Mouse (Mus musculus): Measurements from ENCODE around the gene Slc44a5.
"Not testable (repeated sequence)": the region's sequence is repeated elsewhere in the genome, so short reads cannot be mapped to it uniquely, and the experiment has no call there.

Slc44a5 gene

DNA sequence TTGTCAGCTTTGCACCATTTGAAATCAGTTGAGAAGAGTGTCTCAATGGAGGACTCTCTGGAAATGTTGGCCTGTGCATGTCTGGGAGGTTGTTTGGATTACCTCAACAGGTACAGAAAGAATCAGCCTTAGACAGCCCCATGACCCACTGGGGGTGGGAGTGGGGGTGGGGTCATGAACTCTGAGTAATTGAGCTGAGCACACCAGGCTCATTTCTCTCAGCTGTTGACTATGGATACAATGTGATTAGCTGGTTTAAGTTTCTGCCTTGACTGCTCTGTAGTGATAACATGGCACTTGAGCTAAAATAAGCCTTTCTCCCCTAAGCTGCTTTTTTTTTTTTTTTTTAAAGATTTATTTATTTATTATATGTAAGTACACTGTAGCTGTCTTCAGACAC, 242.5 kb downstream of the Slc44a5 start:
- DNase-seq (ENCODE audit: low read depth, low spot score): no peak

DNA sequence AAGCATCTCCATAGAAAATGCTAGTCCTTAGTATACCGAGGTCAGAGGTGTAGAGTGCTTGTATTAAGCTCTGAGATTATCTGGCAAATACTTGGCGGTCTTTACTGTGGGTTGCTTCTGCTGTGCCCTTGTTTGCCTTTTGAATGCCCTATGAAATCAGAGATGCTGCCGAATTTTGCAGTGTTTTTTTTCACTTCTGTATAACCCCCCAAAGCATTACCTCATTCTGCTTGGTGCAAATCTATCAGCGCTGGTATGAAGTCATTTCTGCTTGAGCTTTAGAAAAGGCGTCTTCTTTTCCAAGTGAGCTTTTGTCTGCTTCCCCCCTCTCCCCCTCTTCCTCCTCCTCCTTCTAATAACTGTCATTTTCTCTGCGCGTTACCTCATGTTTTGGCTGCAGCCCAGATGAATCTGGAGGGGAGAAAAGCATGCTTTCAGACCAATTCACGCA, 248.9 kb downstream of the Slc44a5 start:
- DNase-seq (ENCODE audit: low read depth, low spot score): no peak

- DNase-seq (ENCODE audit: low read depth, low spot score): no peak
Measured at GRCm38 (mm10) chr3:154222688-154223087, 249.5 kb downstream of the Slc44a5 start.

GRCm38 (mm10) chr3:154226100-154226752, 253.0 kb downstream of the Slc44a5 start:
- peak; percentile 74 for DNase-seq (ENCODE audit: low read depth, low spot score)

DNA sequence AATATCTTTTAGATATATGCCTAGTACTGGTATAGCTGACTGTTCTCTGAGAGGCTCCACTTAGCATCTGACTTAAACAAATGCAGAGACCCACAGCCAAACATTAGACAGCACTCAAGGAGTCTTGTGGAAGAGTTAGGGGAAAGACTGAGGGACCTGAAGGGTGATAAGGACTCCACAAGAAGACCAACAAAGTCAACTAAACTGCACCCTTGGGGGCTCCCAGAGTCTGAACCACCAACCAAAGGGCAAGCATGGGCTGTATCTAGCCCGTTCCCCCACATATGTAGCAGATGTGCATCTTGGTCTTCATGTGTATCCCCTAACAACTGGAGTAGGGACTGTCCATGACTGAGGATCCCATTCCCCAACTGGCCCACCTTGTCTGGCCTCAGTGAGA, 271.7 kb downstream of the Slc44a5 start:
- no peak for DNase-seq (ENCODE audit: low read depth, low spot score)

DNA sequence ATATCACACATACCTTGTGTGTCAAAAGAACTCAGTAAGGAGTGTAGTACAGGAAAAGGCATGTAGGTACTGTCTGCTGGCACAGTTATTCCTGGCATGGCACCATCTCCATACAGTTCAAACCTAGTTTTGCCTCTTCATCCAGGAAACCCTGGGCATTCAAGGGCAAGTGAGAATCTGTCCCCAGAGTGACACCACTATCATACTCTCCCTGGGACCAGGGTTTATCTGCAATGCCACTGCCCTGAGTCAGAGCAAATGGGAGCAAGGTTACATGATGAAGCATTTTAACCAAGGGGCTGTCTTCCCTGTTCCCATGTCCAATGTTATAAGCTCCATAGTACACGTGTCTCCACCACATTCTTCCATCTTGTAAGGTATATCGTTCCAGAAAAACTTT, 278.2 kb downstream of the Slc44a5 start:
- DNase-seq (ENCODE audit: low read depth, low spot score): no peak

- no peak for DNase-seq (ENCODE audit: low read depth, low spot score)
Measured at GRCm38 (mm10) chr3:154252219-154252618, 279.0 kb downstream of the Slc44a5 start.

- not testable (repeated sequence) for DNase-seq (ENCODE audit: low read depth, low spot score)
Measured at GRCm38 (mm10) chr3:154254187-154254586, 281.0 kb downstream of the Slc44a5 start.

DNA sequence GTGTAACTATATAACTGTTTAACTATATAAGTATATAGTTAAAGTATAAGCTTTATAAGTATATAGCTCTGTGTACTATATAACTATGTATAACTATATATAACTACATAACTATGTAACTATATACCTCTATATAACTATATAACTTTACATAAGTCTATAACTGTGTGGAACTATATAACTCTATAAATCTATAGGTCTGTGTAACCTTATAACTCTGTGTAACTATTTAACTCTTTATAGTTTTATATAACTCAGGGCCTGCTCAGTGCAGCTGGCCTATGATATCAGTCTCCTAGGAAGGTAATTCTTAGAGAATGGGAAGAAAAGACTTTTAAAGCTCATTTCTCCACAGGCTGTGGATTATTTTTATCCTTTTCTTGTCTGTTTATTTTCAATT, 284.1 kb downstream of the Slc44a5 start:
- no peak for DNase-seq (ENCODE audit: low read depth, low spot score)

- DNase-seq (ENCODE audit: low read depth, low spot score): no peak
Measured at GRCm38 (mm10) chr3:154268313-154268712, 295.1 kb downstream of the Slc44a5 start.

DNA sequence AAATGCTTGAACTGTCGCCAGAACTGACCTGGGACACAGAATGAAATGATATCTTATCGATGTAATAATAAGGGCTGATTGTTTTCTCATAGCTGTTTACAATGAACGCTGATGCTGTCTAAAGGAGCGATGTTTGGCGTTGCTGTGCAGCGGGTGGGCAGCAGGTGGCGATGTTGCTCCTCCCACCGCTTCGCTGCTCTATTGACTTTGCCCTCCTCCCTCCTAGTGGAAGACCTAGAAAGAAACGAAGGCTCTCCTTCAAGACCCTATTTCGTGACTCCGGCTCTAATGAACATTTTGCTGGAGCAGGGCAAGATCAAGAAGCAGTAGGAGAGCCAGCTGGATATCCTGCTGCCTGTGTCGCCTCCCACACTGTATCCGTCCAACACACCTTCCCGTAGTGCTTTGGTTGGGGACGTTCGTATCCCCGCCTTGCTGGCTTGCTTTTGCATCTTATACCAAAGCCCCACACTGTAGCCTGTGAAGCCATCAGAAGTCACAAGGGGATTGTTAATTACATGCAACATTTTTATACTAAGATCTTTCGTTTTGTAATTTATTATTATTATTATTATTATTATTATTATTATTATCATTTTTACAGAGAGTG, 296.6 kb downstream of the Slc44a5 start:
- peak; percentile 80 for DNase-seq (ENCODE audit: low read depth, low spot score)

- no peak for DNase-seq (ENCODE audit: low read depth, low spot score)
Measured at GRCm38 (mm10) chr3:154274681-154275080, 301.4 kb downstream of the Slc44a5 start.

DNA sequence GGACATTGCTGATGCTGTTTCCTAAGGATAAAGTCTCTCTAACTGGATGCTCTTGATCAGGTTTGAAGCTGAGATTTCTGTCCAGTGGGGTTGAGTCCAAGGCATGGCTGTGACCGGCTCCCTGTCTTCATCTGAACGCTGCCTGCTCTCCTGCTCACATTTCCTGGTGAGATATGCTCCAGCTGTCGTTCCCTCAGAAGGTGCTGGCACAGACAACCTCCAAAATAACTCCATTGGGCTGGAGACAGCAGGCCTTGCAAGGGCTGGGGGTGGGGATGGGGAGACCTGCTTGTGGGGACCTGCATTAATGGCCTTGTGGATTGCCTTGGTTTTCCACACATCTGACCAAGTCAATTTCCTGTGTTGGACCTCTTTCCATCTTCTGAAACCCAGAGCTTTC, 311.0 kb downstream of the Slc44a5 start:
- DNase-seq (ENCODE audit: low read depth, low spot score): no peak

- DNase-seq (ENCODE audit: low read depth, low spot score): no peak
Measured at GRCm38 (mm10) chr3:154285351-154285750, 312.1 kb downstream of the Slc44a5 start.

DNA sequence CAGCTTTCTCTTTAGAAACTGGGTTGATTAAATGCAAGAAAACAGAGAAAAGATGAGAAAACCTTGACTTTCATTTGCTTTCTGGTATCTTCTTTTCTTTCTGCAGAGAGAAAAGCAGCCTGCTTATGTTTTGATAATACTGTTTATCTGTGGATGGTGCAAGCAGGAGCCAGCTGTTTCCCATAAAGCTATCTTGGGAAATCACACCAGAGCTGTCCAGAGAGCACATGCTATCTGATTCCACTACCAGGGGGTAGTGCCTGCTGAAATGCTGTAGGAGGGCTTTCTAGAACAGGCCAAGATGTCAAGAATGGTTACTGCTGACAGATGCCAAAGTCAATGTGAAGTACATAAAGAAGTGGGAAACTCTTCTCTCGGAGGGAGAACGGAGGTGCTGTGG, 314.0 kb downstream of the Slc44a5 start:
- no peak for DNase-seq (ENCODE audit: low read depth, low spot score)

DNA sequence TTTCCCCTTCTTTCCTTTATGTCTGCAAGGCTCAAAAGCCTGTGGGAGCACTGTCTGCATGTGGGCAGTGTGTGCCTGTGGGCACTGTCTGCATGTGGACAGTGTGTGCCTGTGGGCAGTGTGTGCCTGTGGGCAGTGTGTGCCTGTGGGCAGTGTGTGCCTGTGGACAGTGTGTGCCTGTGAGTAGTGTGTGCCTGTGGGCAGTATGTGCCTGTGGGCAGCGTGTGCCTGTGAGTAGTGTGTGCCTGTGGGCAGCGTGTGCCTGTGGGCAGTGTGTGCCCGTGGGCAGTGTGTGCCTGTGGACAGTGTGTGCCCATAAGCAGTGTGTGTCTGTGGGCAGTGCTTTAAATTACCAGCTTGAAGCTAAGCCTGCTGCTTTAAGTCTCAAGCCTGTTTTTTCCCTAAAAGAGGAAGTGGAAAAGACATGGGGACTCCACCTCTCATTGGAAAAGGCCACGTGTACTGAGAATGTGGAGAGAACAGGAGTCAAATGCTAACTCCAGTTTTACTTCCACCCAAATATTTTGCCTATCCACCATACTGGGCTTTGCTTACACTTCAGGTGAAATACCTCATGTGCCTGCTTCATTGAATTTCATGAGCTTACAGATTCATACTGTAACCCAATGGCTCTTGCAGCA, 315.3 kb downstream of the Slc44a5 start:
- DNase-seq (ENCODE audit: low read depth, low spot score): no peak

DNA sequence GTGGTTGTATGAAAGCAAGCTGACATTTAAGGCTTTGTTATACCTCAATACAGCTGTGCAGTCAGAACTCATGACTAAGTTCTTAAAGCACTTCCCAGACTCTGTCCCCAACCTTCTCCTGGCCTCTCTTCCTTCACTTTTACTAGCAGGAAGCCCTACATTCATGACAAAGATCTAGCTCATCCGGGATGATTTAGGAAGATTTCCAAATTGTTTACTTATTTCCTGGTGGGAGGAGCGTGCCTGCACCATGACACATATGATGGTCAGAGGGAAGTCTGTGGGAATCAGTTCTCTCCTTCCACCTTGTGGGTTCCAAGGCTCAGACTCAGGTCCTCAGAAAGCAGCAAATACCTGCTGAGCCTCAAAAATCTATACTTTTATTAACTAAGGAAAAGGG, 317.1 kb downstream of the Slc44a5 start:
- no peak for DNase-seq (ENCODE audit: low read depth, low spot score)

- DNase-seq (ENCODE audit: low read depth, low spot score): no peak
Measured at GRCm38 (mm10) chr3:154292126-154292525, 318.9 kb downstream of the Slc44a5 start.

- no peak for DNase-seq (ENCODE audit: low read depth, low spot score)
Measured at GRCm38 (mm10) chr3:154293839-154294490, 320.7 kb downstream of the Slc44a5 start.

DNA sequence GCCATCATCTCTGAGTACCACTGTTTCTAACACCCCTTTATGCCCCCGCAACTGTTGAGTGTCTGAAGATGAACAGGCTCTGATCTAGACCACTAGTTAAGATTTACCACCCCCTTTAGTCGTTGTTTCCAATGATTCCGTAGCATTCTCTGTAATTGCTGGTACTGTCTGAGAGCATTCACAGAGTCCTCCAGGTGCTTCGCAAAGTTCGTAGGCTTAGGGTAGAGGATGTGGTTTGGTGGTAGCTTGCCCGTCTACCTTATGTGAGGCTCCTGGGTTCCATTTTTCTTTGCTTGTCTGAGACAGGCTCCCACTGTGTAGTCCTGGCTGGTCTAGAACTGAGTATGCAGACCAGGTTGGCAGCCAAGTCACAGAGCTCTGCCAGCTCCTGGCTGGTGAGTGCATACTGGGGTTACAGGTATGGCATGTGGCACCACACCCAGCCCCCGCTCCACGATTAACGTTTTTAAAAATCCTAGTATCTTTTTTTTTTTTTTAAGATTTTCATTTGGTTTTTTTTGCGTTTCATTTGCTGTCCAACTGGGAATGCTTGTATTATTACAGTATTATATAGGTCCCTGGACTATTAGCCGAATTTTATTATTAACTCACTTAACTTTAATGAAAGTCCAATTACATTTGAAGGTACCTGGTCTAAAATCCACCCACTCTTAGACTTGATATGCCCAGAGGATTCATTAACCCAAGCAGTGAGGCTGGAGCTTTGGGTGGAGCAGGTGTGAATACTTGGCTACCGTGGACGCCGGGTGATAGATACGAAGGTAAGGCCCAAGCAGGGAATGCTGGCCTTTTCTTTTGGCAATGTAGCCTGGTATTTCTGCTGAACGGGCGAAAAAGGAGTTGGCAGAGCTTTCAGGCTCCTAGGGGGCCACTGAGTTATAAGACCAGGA, 321.9 kb downstream of the Slc44a5 start:
- no peak for DNase-seq (ENCODE audit: low read depth, low spot score)

GRCm38 (mm10) chr3:154297499-154297898, 324.3 kb downstream of the Slc44a5 start:
- DNase-seq (ENCODE audit: low read depth, low spot score): no peak
